Mouse (Mus musculus): ENCODE results near the gene Rcc1.

DNA sequence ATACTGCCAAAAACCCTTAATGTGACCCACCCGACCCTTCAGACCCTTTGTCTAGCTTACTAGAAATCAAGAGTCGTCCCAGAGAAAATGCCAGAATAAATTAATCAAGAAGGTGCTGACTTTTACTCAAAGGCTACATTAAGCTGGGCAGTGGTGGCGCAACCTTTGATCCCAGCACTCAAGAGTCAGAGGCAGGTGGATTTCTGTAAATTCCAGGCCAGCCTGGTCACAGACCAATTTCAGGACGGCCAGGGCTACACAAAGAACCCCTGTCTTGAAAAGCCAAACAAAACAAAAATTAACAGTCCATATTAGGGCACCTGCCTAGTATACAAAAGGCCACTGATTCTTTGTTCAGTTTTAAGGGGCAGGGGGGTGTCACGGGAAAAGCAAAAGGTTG is 26.9 kb downstream of the Rcc1 start:
- TF ChIP-seq CTCF (IDR thresholded peaks at IDR 0.05; ENCODE audit: low read depth) (no peak), EP300 (IDR thresholded peaks at IDR 0.05; ENCODE audit: low read depth) (no peak)

Measured in heart, postnatal 0 days (tissue).